Mouse (Mus musculus) midbrain, embryonic 16.5 days (tissue): ENCODE measurements around the gene Nfkbie. TPM values are rescaled to one million over a fixed set of nuclear protein-coding genes. Genes with fewer than 3 reads are reported as not detected.
A peak's percentile ranks its signal among the peaks of the same experiment; 100 is the strongest.

Source experiments
- ATAC-seq: fragments of 200-750 bp; cut with Nextera tagmentation; 2 replicates; pipeline ENCODE4 v1.8.0; 2017; ENCODE audit warnings: moderate TSS enrichment
- H3K27ac ChIP-seq: fragments of 300-500 bp; sonication (generic); 2 replicates; pipeline ENCODE4 v1.5.1; 2014; ENCODE audit warnings: mild to moderate bottlenecking, low read length, mixed read lengths
- H3K27me3 ChIP-seq: fragments of 300-500 bp; sonication (generic); 2 replicates; pipeline ENCODE4 v1.6.1; 2014; ENCODE audit warnings: low read depth, low read length, mixed read lengths; ENCODE audit not compliant: control insufficient read depth, insufficient read depth
- H3K36me3 ChIP-seq: fragments of 300-500 bp; sonication (generic); 2 replicates; pipeline ENCODE4 v1.6.1; 2014; ENCODE audit warnings: mild to moderate bottlenecking, low read length, moderate library complexity, mixed read lengths; ENCODE audit not compliant: control insufficient read depth, insufficient read depth
- H3K4me1 ChIP-seq: fragments of 300-500 bp; sonication (generic); 2 replicates; pipeline ENCODE4 v1.6.1; 2014; ENCODE audit warnings: mild to moderate bottlenecking, low read length, mixed read lengths; ENCODE audit not compliant: control insufficient read depth, insufficient read depth
- H3K4me2 ChIP-seq: fragments of 300-500 bp; sonication (generic); 2 replicates; pipeline ENCODE4 v1.6.1; 2014; ENCODE audit warnings: mild to moderate bottlenecking, low read length, mixed read lengths
- H3K4me3 ChIP-seq: fragments of 300-500 bp; sonication (generic); 2 replicates; pipeline ENCODE4 v1.5.1; 2014; ENCODE audit warnings: low read depth, mild to moderate bottlenecking, low read length, moderate library complexity, mixed read lengths
- H3K9ac ChIP-seq: fragments of 300-500 bp; sonication (generic); 2 replicates; pipeline ENCODE4 v1.6.1; 2014; ENCODE audit warnings: low read depth, low read length, mixed read lengths
- H3K9me3 ChIP-seq: fragments of 300-500 bp; sonication (generic); replicated peaks from 2 replicates; pipeline ENCODE4 v1.6.1; 2014; ENCODE audit warnings: mild to moderate bottlenecking, low read length, mixed read lengths; ENCODE audit not compliant: control insufficient read depth, poor library complexity, severe bottlenecking
- WGBS: fragments of 180-500 bp; shearing (Covaris S2); extraction: QIAGEN DNeasy Blood & Tissue Kit; methylation state at CpG from one replicate; pipeline ENCODE4 v1.1.7; 2014; 5-methylcytosine and 5-hydroxymethylcytosine counted together
- polyA plus RNA-seq: library from polyadenylated mRNA; unstranded; fragments of >200 nt; fragmentation: Nextera tagmentation; extraction: Ambion mirVana; gene quantifications from 2 replicates; pipeline ENCODE4 v1.2.1, GENCODE M21; 2015

Nfkbie gene
- polyA plus RNA-seq, 1 experiment from 2014 or later: 3.7 TPM

DNA sequence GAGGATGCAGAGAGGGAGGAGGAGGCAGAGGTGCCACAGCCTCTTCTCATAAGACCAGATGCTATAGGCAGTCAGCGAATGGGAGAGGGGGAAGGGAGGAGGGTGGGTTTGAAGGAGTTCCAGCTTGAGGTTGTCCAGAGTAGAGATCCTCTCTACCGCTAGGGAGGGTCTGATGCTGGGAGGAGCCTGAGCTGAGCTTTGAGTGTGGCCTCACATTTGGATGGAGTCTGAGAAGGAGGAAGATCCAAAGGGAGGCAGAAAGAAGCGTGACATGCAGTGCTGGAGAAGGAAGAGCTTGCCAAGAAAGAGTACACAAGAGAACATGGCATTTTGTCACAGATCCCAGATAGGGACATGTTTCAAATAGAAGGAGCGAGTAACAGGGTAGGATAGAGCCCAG lies 17.1 kb upstream of the Nfkbie start:
- Histone ChIP-seq H3K27me3 (peaks cover 3% of the 10 kb centered on the region), H3K9me3 (no peaks in the 10 kb centered on the region), H3K27ac (no peak overlapping the region), H3K9ac (no peak overlapping the region), H3K4me1 (no peaks in the 10 kb centered on the region), H3K4me2 (no peak overlapping the region), H3K4me3 (no peak overlapping the region), H3K36me3 (no peaks in the 10 kb centered on the region)
- ATAC-seq: no peak
- WGBS: 71% methylated on average over 4 of the region's 4 CpGs

GRCm38 (mm10) chr17:45539664-45540063 lies 15.8 kb upstream of the Nfkbie start:
- Histone ChIP-seq H3K4me2 (no peak overlapping the region), H3K27ac (no peak overlapping the region), H3K9me3 (no peaks in the 10 kb centered on the region), H3K36me3 (peaks cover 5% of the 10 kb centered on the region), H3K4me3 (no peak overlapping the region), H3K27me3 (peaks cover 3% of the 10 kb centered on the region), H3K4me1 (peaks cover 2% of the 10 kb centered on the region; the same call in 1 of the 2 replicates), H3K9ac (no peak overlapping the region)
- no peak for ATAC-seq
- 81% methylated on average over 21 of the region's 21 CpGs for WGBS

DNA sequence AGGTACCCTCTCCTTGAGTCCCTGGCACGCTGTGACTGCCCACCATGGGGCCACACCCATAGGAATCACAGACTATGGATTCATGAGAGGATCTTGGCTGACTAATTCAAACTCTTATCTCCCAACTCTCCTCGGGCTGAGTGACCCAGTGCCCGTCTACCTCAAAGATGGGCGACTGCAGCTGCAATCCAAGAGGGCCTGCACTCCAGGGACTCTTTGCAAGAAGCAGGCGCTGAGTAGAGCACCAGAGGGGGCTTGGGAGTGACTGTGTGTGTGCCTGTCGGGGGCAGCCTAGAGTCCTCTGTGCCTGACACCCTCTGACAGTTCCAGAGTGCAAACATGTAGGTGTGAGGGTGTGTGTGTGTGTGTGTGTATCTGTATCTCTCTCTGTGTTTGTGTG lies 13.4 kb upstream of the Nfkbie start:
- H3K9me3 ChIP-seq: no peaks in the 10 kb centered on the region
- H3K27me3 ChIP-seq: peaks cover 11% of the 10 kb centered on the region
- H3K9ac ChIP-seq: no peak overlapping the region
- WGBS: 31% methylated on average over 6 of the region's 6 CpGs
- H3K27ac ChIP-seq: no peak overlapping the region
- peaks cover 13% of the 10 kb centered on the region for H3K4me1 ChIP-seq
- H3K4me3 ChIP-seq: no peak overlapping the region
- no peak for ATAC-seq
- peaks cover 20% of the 10 kb centered on the region for H3K36me3 ChIP-seq
- H3K4me2 ChIP-seq: no peak overlapping the region

GRCm38 (mm10) chr17:45542705-45543104 lies 12.8 kb upstream of the Nfkbie start:
- H3K9ac ChIP-seq: no peak overlapping the region
- H3K4me1 ChIP-seq: peaks cover 19% of the 10 kb centered on the region
- H3K4me3 ChIP-seq: no peak overlapping the region
- H3K36me3 ChIP-seq: peaks cover 20% of the 10 kb centered on the region
- peaks cover 11% of the 10 kb centered on the region for H3K27me3 ChIP-seq
- 85% methylated on average over 2 of the region's 2 CpGs for WGBS
- no peak for ATAC-seq
- no peak overlapping the region for H3K27ac ChIP-seq
- H3K4me2 ChIP-seq: no peak overlapping the region
- no peaks in the 10 kb centered on the region for H3K9me3 ChIP-seq

DNA sequence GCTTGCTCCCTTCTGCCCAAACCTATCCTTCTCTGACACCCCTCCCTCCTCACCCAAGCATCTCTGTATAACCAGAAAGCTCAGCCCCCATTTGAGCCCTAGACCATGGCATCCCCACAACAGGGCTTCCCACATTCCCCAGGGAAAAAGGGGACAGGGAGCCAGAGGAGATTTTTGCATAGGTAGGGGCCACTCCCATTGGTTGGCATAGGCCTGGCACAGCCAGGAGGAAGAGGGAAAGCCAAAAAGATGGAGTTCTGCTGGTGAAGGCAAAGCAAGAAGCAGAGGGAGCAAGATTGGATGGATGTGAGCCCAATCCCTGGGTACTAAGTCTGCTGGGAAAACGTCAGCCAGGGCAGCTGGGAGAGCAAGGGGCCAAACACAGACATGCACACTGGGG lies 12.4 kb upstream of the Nfkbie start:
- Histone ChIP-seq H3K4me1 (peaks cover 23% of the 10 kb centered on the region), H3K36me3 (peaks cover 20% of the 10 kb centered on the region), H3K27me3 (peaks cover 11% of the 10 kb centered on the region), H3K9ac (no peak overlapping the region), H3K27ac (no peak overlapping the region), H3K9me3 (no peaks in the 10 kb centered on the region), H3K4me3 (no peak overlapping the region), H3K4me2 (no peak overlapping the region)
- ATAC-seq: no peak
- 37% methylated on average over 1 of the region's 1 CpGs for WGBS

DNA sequence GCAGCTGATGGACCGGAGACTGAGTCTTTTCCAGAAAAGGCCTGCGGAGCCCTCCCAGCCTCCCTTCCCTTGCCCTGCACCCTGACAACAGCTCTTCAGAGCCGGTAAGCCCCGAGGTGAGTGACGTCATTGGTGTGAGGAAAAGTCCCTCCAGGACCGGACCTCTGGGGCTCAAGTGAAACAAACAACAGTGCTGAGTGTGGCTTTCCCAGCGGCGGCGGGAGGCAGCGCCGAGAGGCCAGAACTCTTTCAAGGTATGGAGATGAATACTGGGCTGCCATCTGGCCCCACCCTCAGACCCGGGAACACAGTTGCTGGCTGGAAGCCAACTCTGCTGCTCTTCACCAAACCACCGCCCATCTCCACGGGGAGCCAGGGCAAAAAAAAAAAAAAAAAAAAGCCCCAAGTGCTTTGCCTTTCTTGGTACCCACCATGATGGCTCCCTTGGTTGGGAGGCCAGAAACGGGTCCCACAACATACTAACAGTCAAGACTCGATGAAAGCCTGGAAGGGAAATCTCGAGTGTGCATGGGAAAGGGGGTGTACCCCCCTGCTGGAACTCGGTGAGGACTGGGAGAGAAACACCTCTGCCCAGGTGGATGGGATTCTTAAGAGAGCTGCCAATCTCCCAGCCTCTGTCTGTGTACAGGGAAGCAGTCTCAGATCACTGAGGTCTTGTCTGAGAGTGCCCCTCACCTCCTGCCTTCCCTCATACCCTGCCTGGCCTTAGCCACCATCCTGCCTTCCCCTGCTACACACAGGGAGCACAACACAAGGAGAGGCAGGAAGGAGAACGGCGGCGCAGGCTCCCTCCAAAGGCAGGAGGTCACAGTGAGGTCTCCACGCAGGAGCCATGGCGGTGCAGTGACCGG lies 11.3 kb upstream of the Nfkbie start:
- Histone ChIP-seq H3K36me3 (peaks cover 20% of the 10 kb centered on the region), H3K9me3 (no peaks in the 10 kb centered on the region), H3K27me3 (peaks cover 11% of the 10 kb centered on the region), H3K4me1 (peaks cover 26% of the 10 kb centered on the region), H3K4me2 (peak overlapping the region; percentile 14; the same call in 1 of the 2 replicates), H3K4me3 (no peak overlapping the region), H3K9ac (peak overlapping the region; percentile 44; the same call in 1 of the 2 replicates), H3K27ac (no peak overlapping the region)
- 11% methylated on average over 23 of the region's 24 CpGs for WGBS
- ATAC-seq: no peak

- ATAC-seq: no peak
- Histone ChIP-seq H3K9ac (peak overlapping the region; percentile 44; the same call in 1 of the 2 replicates), H3K9me3 (no peaks in the 10 kb centered on the region), H3K36me3 (peaks cover 20% of the 10 kb centered on the region), H3K4me3 (no peak overlapping the region), H3K27ac (no peak overlapping the region), H3K27me3 (peaks cover 8% of the 10 kb centered on the region), H3K4me1 (peaks cover 26% of the 10 kb centered on the region), H3K4me2 (peak overlapping the region; percentile 14; the same call in 1 of the 2 replicates)
- 6% methylated on average over 41 of the region's 46 CpGs for WGBS
Observed at GRCm38 (mm10) chr17:45544873-45545277, 10.6 kb upstream of the Nfkbie start.

GRCm38 (mm10) chr17:45545278-45545961 lies 10.1 kb upstream of the Nfkbie start:
- H3K9me3 ChIP-seq: no peaks in the 10 kb centered on the region
- peaks cover 8% of the 10 kb centered on the region for H3K27me3 ChIP-seq
- H3K27ac ChIP-seq: no peak overlapping the region
- H3K36me3 ChIP-seq: peaks cover 20% of the 10 kb centered on the region
- H3K4me2 ChIP-seq: peak overlapping the region; percentile 14; the same call in 1 of the 2 replicates
- peak overlapping the region; percentile 44; the same call in 1 of the 2 replicates for H3K9ac ChIP-seq
- 0 out of 2 replicates have a peak overlapping the region, but pooled peaks have one; percentile 3 for H3K4me3 ChIP-seq
- peaks cover 32% of the 10 kb centered on the region for H3K4me1 ChIP-seq
- no peak for ATAC-seq
- WGBS: 12% methylated on average over 74 of the region's 74 CpGs

- no peak overlapping the region for H3K4me3 ChIP-seq
- 0 out of 2 replicates have a peak overlapping the region, but pooled peaks have one; percentile 38 for H3K9ac ChIP-seq
- H3K27me3 ChIP-seq: peaks cover 8% of the 10 kb centered on the region
- peak overlapping the region; percentile 64; the same call in 1 of the 2 replicates for H3K4me2 ChIP-seq
- WGBS: 71% methylated on average over 16 of the region's 16 CpGs
- no peak overlapping the region for H3K27ac ChIP-seq
- no peak for ATAC-seq
- H3K36me3 ChIP-seq: peaks cover 20% of the 10 kb centered on the region
- H3K9me3 ChIP-seq: no peaks in the 10 kb centered on the region
- H3K4me1 ChIP-seq: peaks cover 35% of the 10 kb centered on the region
Observed at GRCm38 (mm10) chr17:45546941-45547340, 8.6 kb upstream of the Nfkbie start.
